Mouse (Mus musculus): ENCODE measurements around the gene Mboat2. TPM values are rescaled to one million over a fixed set of nuclear protein-coding genes. Genes with fewer than 3 reads are reported as not detected.

Gene Mboat2
- polyA plus RNA-seq, 1 experiment from 2014 or later: 45.1 TPM

- 90% methylated on average over 4 of the region's 4 CpGs for WGBS
- Histone ChIP-seq H3K9me3 (ENCODE audit: control insufficient read depth, low read length) (no peaks in the 10 kb centered on the region), H3K4me1 (ENCODE audit: control insufficient read depth, insufficient read depth, low read length) (peaks cover 5% of the 10 kb centered on the region; the same call in 1 of the 2 replicates), H3K9ac (ENCODE audit: low read depth, low read length) (no peak overlapping the region), H3K4me3 (ENCODE audit: low read length) (no peak overlapping the region), H3K27me3 (ENCODE audit: control insufficient read depth, insufficient read depth, low read length) (no peaks in the 10 kb centered on the region), H3K36me3 (ENCODE audit: control insufficient read depth, insufficient read depth, low read length) (no peaks in the 10 kb centered on the region), H3K27ac (ENCODE audit: low read depth, low read length) (no peak overlapping the region), H3K4me2 (replicated peaks; ENCODE audit: low read depth, low read length) (no peak overlapping the region)
- ATAC-seq (ENCODE audit: low FRiP score, low TSS enrichment): no peak
Measured at GRCm38 (mm10) chr12:24924003-24924402, 93.3 kb downstream of the Mboat2 start.

GRCm38 (mm10) chr12:24925276-24925675 lies 94.6 kb downstream of the Mboat2 start:
- Histone ChIP-seq H3K4me2 (replicated peaks; ENCODE audit: low read depth, low read length) (no peak overlapping the region), H3K27ac (ENCODE audit: low read depth, low read length) (no peak overlapping the region), H3K4me3 (ENCODE audit: low read length) (no peak overlapping the region), H3K4me1 (ENCODE audit: control insufficient read depth, insufficient read depth, low read length) (peaks cover 5% of the 10 kb centered on the region; the same call in 1 of the 2 replicates), H3K9me3 (ENCODE audit: control insufficient read depth, low read length) (no peaks in the 10 kb centered on the region), H3K9ac (ENCODE audit: low read depth, low read length) (no peak overlapping the region), H3K36me3 (ENCODE audit: control insufficient read depth, insufficient read depth, low read length) (no peaks in the 10 kb centered on the region), H3K27me3 (ENCODE audit: control insufficient read depth, insufficient read depth, low read length) (no peaks in the 10 kb centered on the region)
- no peak for ATAC-seq (ENCODE audit: low FRiP score, low TSS enrichment)
- WGBS: 78% methylated on average over 5 of the region's 5 CpGs

- Histone ChIP-seq H3K27ac (ENCODE audit: low read depth, low read length) (no peak overlapping the region), H3K4me2 (replicated peaks; ENCODE audit: low read depth, low read length) (no peak overlapping the region), H3K36me3 (ENCODE audit: control insufficient read depth, insufficient read depth, low read length) (no peaks in the 10 kb centered on the region), H3K9me3 (ENCODE audit: control insufficient read depth, low read length) (no peaks in the 10 kb centered on the region), H3K27me3 (ENCODE audit: control insufficient read depth, insufficient read depth, low read length) (no peaks in the 10 kb centered on the region), H3K4me1 (ENCODE audit: control insufficient read depth, insufficient read depth, low read length) (peaks cover 5% of the 10 kb centered on the region; the same call in 1 of the 2 replicates), H3K9ac (ENCODE audit: low read depth, low read length) (no peak overlapping the region), H3K4me3 (ENCODE audit: low read length) (no peak overlapping the region)
- ATAC-seq (ENCODE audit: low FRiP score, low TSS enrichment): no peak
- 26% methylated on average over 4 of the region's 4 CpGs for WGBS
Measured at GRCm38 (mm10) chr12:24925684-24926083, 95.0 kb downstream of the Mboat2 start.

- Histone ChIP-seq H3K27ac (ENCODE audit: low read depth, low read length) (no peak overlapping the region), H3K4me3 (ENCODE audit: low read length) (no peak overlapping the region), H3K27me3 (ENCODE audit: control insufficient read depth, insufficient read depth, low read length) (no peaks in the 10 kb centered on the region), H3K36me3 (ENCODE audit: control insufficient read depth, insufficient read depth, low read length) (no peaks in the 10 kb centered on the region), H3K4me2 (replicated peaks; ENCODE audit: low read depth, low read length) (no peak overlapping the region), H3K9ac (ENCODE audit: low read depth, low read length) (no peak overlapping the region), H3K9me3 (ENCODE audit: control insufficient read depth, low read length) (no peaks in the 10 kb centered on the region), H3K4me1 (ENCODE audit: control insufficient read depth, insufficient read depth, low read length) (peaks cover 5% of the 10 kb centered on the region; the same call in 1 of the 2 replicates)
- ATAC-seq (ENCODE audit: low FRiP score, low TSS enrichment): no peak
- WGBS: 68% methylated on average over 18 of the region's 18 CpGs
Measured at GRCm38 (mm10) chr12:24928051-24928748, 97.5 kb downstream of the Mboat2 start.

GRCm38 (mm10) chr12:24929043-24929442 lies 98.4 kb downstream of the Mboat2 start:
- Histone ChIP-seq H3K4me2 (replicated peaks; ENCODE audit: low read depth, low read length) (no peak overlapping the region), H3K27me3 (ENCODE audit: control insufficient read depth, insufficient read depth, low read length) (no peaks in the 10 kb centered on the region), H3K9me3 (ENCODE audit: control insufficient read depth, low read length) (no peaks in the 10 kb centered on the region), H3K27ac (ENCODE audit: low read depth, low read length) (no peak overlapping the region), H3K4me3 (ENCODE audit: low read length) (no peak overlapping the region), H3K4me1 (ENCODE audit: control insufficient read depth, insufficient read depth, low read length) (peaks cover 9% of the 10 kb centered on the region; the same call in 1 of the 2 replicates), H3K9ac (ENCODE audit: low read depth, low read length) (no peak overlapping the region), H3K36me3 (ENCODE audit: control insufficient read depth, insufficient read depth, low read length) (no peaks in the 10 kb centered on the region)
- ATAC-seq (ENCODE audit: low FRiP score, low TSS enrichment): no peak
- 63% methylated on average over 7 of the region's 7 CpGs for WGBS

- H3K9ac ChIP-seq (ENCODE audit: low read depth, low read length): no peak overlapping the region
- no peak for ATAC-seq (ENCODE audit: low FRiP score, low TSS enrichment)
- 49% methylated on average over 3 of the region's 3 CpGs for WGBS
- H3K9me3 ChIP-seq (ENCODE audit: control insufficient read depth, low read length): no peaks in the 10 kb centered on the region
- no peaks in the 10 kb centered on the region for H3K27me3 ChIP-seq (ENCODE audit: control insufficient read depth, insufficient read depth, low read length)
- H3K4me3 ChIP-seq (ENCODE audit: low read length): no peak overlapping the region
- no peaks in the 10 kb centered on the region for H3K36me3 ChIP-seq (ENCODE audit: control insufficient read depth, insufficient read depth, low read length)
- H3K27ac ChIP-seq (ENCODE audit: low read depth, low read length): no peak overlapping the region
- H3K4me1 ChIP-seq (ENCODE audit: control insufficient read depth, insufficient read depth, low read length): peaks cover 10% of the 10 kb centered on the region; the same call in 1 of the 2 replicates
- no peak overlapping the region for H3K4me2 ChIP-seq (replicated peaks; ENCODE audit: low read depth, low read length)
Measured at GRCm38 (mm10) chr12:24930760-24931159, 100.1 kb downstream of the Mboat2 start.

GRCm38 (mm10) chr12:24932120-24932519 lies 101.4 kb downstream of the Mboat2 start:
- H3K27ac ChIP-seq (ENCODE audit: low read depth, low read length): no peak overlapping the region
- WGBS: 41% methylated on average over 6 of the region's 6 CpGs
- peak; percentile 67 for ATAC-seq (ENCODE audit: low FRiP score, low TSS enrichment)

GRCm38 (mm10) chr12:24933206-24933775 lies 102.6 kb downstream of the Mboat2 start:
- no peaks in the 10 kb centered on the region for H3K9me3 ChIP-seq (ENCODE audit: control insufficient read depth, low read length)
- no peak overlapping the region for H3K4me2 ChIP-seq (replicated peaks; ENCODE audit: low read depth, low read length)
- no peaks in the 10 kb centered on the region for H3K27me3 ChIP-seq (ENCODE audit: control insufficient read depth, insufficient read depth, low read length)
- H3K27ac ChIP-seq (ENCODE audit: low read depth, low read length): no peak overlapping the region
- H3K4me3 ChIP-seq (ENCODE audit: low read length): no peak overlapping the region
- WGBS: 92% methylated on average over 1 of the region's 1 CpGs
- no peak overlapping the region for H3K9ac ChIP-seq (ENCODE audit: low read depth, low read length)
- H3K36me3 ChIP-seq (ENCODE audit: control insufficient read depth, insufficient read depth, low read length): no peaks in the 10 kb centered on the region
- peaks cover 7% of the 10 kb centered on the region; the same call in 1 of the 2 replicates for H3K4me1 ChIP-seq (ENCODE audit: control insufficient read depth, insufficient read depth, low read length)
- ATAC-seq (ENCODE audit: low FRiP score, low TSS enrichment): no peak

More at GRCm38 (mm10) chr12:24932120-24932519, 101.4 kb downstream of the Mboat2 start:
- H3K4me1 ChIP-seq (ENCODE audit: control insufficient read depth, insufficient read depth, low read length): peaks cover 10% of the 10 kb centered on the region; the same call in 1 of the 2 replicates
- H3K9ac ChIP-seq (ENCODE audit: low read depth, low read length): no peak overlapping the region
- no peaks in the 10 kb centered on the region for H3K36me3 ChIP-seq (ENCODE audit: control insufficient read depth, insufficient read depth, low read length)
- no peaks in the 10 kb centered on the region for H3K27me3 ChIP-seq (ENCODE audit: control insufficient read depth, insufficient read depth, low read length)
- no peak overlapping the region for H3K4me2 ChIP-seq (replicated peaks; ENCODE audit: low read depth, low read length)
- H3K9me3 ChIP-seq (ENCODE audit: control insufficient read depth, low read length): no peaks in the 10 kb centered on the region
- no peak overlapping the region for H3K4me3 ChIP-seq (ENCODE audit: low read length)

GRCm38 (mm10) chr12:24933996-24934395 lies 103.3 kb downstream of the Mboat2 start:
- WGBS: 70% methylated on average over 3 of the region's 3 CpGs
- no peaks in the 10 kb centered on the region for H3K27me3 ChIP-seq (ENCODE audit: control insufficient read depth, insufficient read depth, low read length)
- no peak overlapping the region for H3K4me3 ChIP-seq (ENCODE audit: low read length)
- no peak for ATAC-seq (ENCODE audit: low FRiP score, low TSS enrichment)
- no peak overlapping the region for H3K27ac ChIP-seq (ENCODE audit: low read depth, low read length)
- H3K9me3 ChIP-seq (ENCODE audit: control insufficient read depth, low read length): no peaks in the 10 kb centered on the region
- H3K4me2 ChIP-seq (replicated peaks; ENCODE audit: low read depth, low read length): no peak overlapping the region
- no peaks in the 10 kb centered on the region for H3K36me3 ChIP-seq (ENCODE audit: control insufficient read depth, insufficient read depth, low read length)
- no peak overlapping the region for H3K9ac ChIP-seq (ENCODE audit: low read depth, low read length)
- 0 out of 2 replicates have a peak, but pooled peaks cover 5% of the 10 kb centered on the region for H3K4me1 ChIP-seq (ENCODE audit: control insufficient read depth, insufficient read depth, low read length)

Data from kidney, embryonic 14.5 days (tissue).